Mouse (Mus musculus): ENCODE measurements around the gene Ren1. TPM values are rescaled to one million over a fixed set of nuclear protein-coding genes. Genes with fewer than 3 reads are reported as not detected.
A peak's percentile ranks its signal among the peaks of the same experiment; 100 is the strongest.

Gene Ren1
- polyA plus RNA-seq, 1 experiment from 2014 or later: 1.3 TPM

DNA sequence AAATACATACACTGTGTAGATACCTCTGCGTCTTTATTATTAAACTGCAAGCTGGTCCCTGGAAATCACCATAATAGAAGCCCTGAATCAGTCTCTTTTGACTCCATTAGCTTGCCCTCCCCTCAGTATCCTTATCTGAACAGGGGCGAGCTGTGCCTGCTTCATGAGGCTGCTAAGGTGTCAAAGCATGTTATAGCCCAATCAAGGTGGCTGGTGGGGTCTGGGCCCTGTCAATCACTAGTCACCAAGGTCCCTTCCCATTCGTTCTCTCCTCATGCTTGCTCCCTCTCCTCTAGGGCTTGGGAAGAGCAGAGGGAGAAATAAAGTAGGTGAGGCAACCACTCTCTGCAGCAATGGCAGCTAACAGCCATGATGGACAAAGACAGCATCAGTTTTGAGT is 3.1 kb upstream of the Ren1 start:
- ATAC-seq (no peak), DNase-seq (ENCODE audit: low spot score) (no peak)
- no peak overlapping the region for H3K4me3 ChIP-seq (ENCODE audit: low read depth, low read length)
- no peak overlapping the region for H3K4me2 ChIP-seq (replicated peaks; ENCODE audit: low read depth, low read length)
- no peaks in the 10 kb centered on the region for H3K9me3 ChIP-seq (ENCODE audit: low read length)
- H3K27ac ChIP-seq (ENCODE audit: low read length): no peak overlapping the region
- H3K36me3 ChIP-seq (ENCODE audit: insufficient read depth, low read length): no peaks in the 10 kb centered on the region
- 71% methylated on average over 3 of the region's 3 CpGs for WGBS
- H3K27me3 ChIP-seq (replicated peaks; ENCODE audit: insufficient read depth, low read length): no peaks in the 10 kb centered on the region
- H3K9ac ChIP-seq (replicated peaks; ENCODE audit: low read depth): no peak overlapping the region
- no peaks in the 10 kb centered on the region for H3K4me1 ChIP-seq (ENCODE audit: insufficient read depth, low read depth, low read length)
- no peak for TF ChIP-seq CTCF (IDR thresholded peaks at IDR 0.05)

- Histone ChIP-seq H3K4me3 (ENCODE audit: low read depth, low read length) (no peak overlapping the region), H3K36me3 (ENCODE audit: insufficient read depth, low read length) (no peaks in the 10 kb centered on the region), H3K4me1 (ENCODE audit: insufficient read depth, low read depth, low read length) (no peaks in the 10 kb centered on the region), H3K9me3 (ENCODE audit: low read length) (no peaks in the 10 kb centered on the region), H3K27ac (ENCODE audit: low read length) (no peak overlapping the region), H3K27me3 (replicated peaks; ENCODE audit: insufficient read depth, low read length) (no peaks in the 10 kb centered on the region), H3K4me2 (replicated peaks; ENCODE audit: low read depth, low read length) (no peak overlapping the region), H3K9ac (replicated peaks; ENCODE audit: low read depth) (no peak overlapping the region)
- DNase-seq (ENCODE audit: low spot score) (peak; percentile 37), ATAC-seq (peak; percentile 47)
- TF ChIP-seq CTCF (IDR thresholded peaks at IDR 0.05) (no peak), EP300 (IDR thresholded peaks at IDR 0.05) (peak; percentile 41; the same call in 1 of the 2 replicates)
- WGBS: 53% methylated on average over 11 of the region's 11 CpGs
Observed at GRCm38 (mm10) chr1:133347693-133348520, 2.4 kb upstream of the Ren1 start.

- DNase-seq (ENCODE audit: low spot score) (no peak), ATAC-seq (no peak)
- H3K36me3 ChIP-seq (ENCODE audit: insufficient read depth, low read length): no peaks in the 10 kb centered on the region
- no peak overlapping the region for H3K4me3 ChIP-seq (ENCODE audit: low read depth, low read length)
- TF ChIP-seq CTCF (IDR thresholded peaks at IDR 0.05): no peak
- TF ChIP-seq EP300 (IDR thresholded peaks at IDR 0.05): no peak
- H3K4me2 ChIP-seq (replicated peaks; ENCODE audit: low read depth, low read length): no peak overlapping the region
- 38% methylated on average over 9 of the region's 9 CpGs for WGBS
- no peak overlapping the region for H3K27ac ChIP-seq (ENCODE audit: low read length)
- H3K9me3 ChIP-seq (ENCODE audit: low read length): no peaks in the 10 kb centered on the region
- H3K9ac ChIP-seq (replicated peaks; ENCODE audit: low read depth): no peak overlapping the region
- H3K27me3 ChIP-seq (replicated peaks; ENCODE audit: insufficient read depth, low read length): 0 out of 2 replicates have a peak, but pooled peaks cover 3% of the 10 kb centered on the region
- H3K4me1 ChIP-seq (ENCODE audit: insufficient read depth, low read depth, low read length): no peaks in the 10 kb centered on the region
Observed at GRCm38 (mm10) chr1:133351762-133352161, 1.5 kb downstream of the Ren1 start.

DNA sequence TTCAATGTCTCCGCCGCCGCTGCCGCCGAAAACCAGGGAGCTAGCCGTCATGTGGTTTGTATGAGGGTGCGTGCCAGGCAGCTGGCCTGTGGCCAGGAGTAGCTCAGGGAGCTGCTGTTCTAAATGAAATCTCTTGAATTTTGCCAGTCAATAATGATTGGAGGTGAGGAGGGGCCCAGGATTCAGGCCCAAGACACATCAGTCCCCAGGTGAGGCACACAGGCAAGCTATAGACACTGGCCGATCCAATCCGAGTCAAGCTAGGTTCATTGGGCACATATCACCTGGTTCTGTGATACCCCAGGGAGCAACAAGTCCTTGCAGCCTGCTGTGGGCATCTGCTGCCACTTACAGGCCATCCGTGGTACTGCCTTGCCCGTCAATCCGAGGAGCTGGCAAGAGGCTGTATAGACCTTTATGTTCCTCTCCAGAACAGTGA is 3.1 kb downstream of the Ren1 start:
- TF ChIP-seq CTCF (IDR thresholded peaks at IDR 0.05): peak; percentile 99
- TF ChIP-seq EP300 (IDR thresholded peaks at IDR 0.05): no peak
- Histone ChIP-seq H3K27ac (ENCODE audit: low read length) (no peak overlapping the region), H3K4me2 (replicated peaks; ENCODE audit: low read depth, low read length) (no peak overlapping the region), H3K27me3 (replicated peaks; ENCODE audit: insufficient read depth, low read length) (0 out of 2 replicates have a peak, but pooled peaks cover 3% of the 10 kb centered on the region), H3K9ac (replicated peaks; ENCODE audit: low read depth) (no peak overlapping the region), H3K4me1 (ENCODE audit: insufficient read depth, low read depth, low read length) (no peaks in the 10 kb centered on the region), H3K9me3 (ENCODE audit: low read length) (no peaks in the 10 kb centered on the region), H3K36me3 (ENCODE audit: insufficient read depth, low read length) (no peaks in the 10 kb centered on the region), H3K4me3 (ENCODE audit: low read depth, low read length) (no peak overlapping the region)
- DNase-seq (ENCODE audit: low spot score): peak; percentile 74
- WGBS: 33% methylated on average over 12 of the region's 12 CpGs
- ATAC-seq: peak; percentile 59

GRCm38 (mm10) chr1:133355469-133355868 is 5.2 kb downstream of the Ren1 start:
- Histone ChIP-seq H3K4me2 (replicated peaks; ENCODE audit: low read depth, low read length) (no peak overlapping the region), H3K4me1 (ENCODE audit: insufficient read depth, low read depth, low read length) (no peaks in the 10 kb centered on the region), H3K9me3 (ENCODE audit: low read length) (no peaks in the 10 kb centered on the region), H3K36me3 (ENCODE audit: insufficient read depth, low read length) (no peaks in the 10 kb centered on the region), H3K27ac (ENCODE audit: low read length) (no peak overlapping the region), H3K27me3 (replicated peaks; ENCODE audit: insufficient read depth, low read length) (0 out of 2 replicates have a peak, but pooled peaks cover 3% of the 10 kb centered on the region), H3K9ac (replicated peaks; ENCODE audit: low read depth) (no peak overlapping the region), H3K4me3 (ENCODE audit: low read depth, low read length) (no peak overlapping the region)
- TF ChIP-seq CTCF (IDR thresholded peaks at IDR 0.05): no peak
- ATAC-seq (peak; percentile 85), DNase-seq (ENCODE audit: low spot score) (peak; percentile 77)
- WGBS: 39% methylated on average over 5 of the region's 5 CpGs

- H3K4me1 ChIP-seq (ENCODE audit: insufficient read depth, low read depth, low read length): no peaks in the 10 kb centered on the region
- WGBS: 37% methylated on average over 15 of the region's 15 CpGs
- DNase-seq (ENCODE audit: low spot score): no peak
- TF ChIP-seq EP300 (IDR thresholded peaks at IDR 0.05): no peak
- TF ChIP-seq CTCF (IDR thresholded peaks at IDR 0.05): no peak
- no peak overlapping the region for H3K27ac ChIP-seq (ENCODE audit: low read length)
- H3K27me3 ChIP-seq (replicated peaks; ENCODE audit: insufficient read depth, low read length): 0 out of 2 replicates have a peak, but pooled peaks cover 3% of the 10 kb centered on the region
- no peak overlapping the region for H3K4me3 ChIP-seq (ENCODE audit: low read depth, low read length)
- H3K9ac ChIP-seq (replicated peaks; ENCODE audit: low read depth): no peak overlapping the region
- no peak overlapping the region for H3K4me2 ChIP-seq (replicated peaks; ENCODE audit: low read depth, low read length)
- ATAC-seq: peak; percentile 13
- no peaks in the 10 kb centered on the region for H3K36me3 ChIP-seq (ENCODE audit: insufficient read depth, low read length)
- no peaks in the 10 kb centered on the region for H3K9me3 ChIP-seq (ENCODE audit: low read length)
Observed at GRCm38 (mm10) chr1:133355912-133356311, 5.6 kb downstream of the Ren1 start.
